Mouse (Mus musculus) ES-Bruce4 (cell line): ENCODE data around the gene Tmem54. TPM values are rescaled to one million over a fixed set of nuclear protein-coding genes. Genes with fewer than 3 reads are reported as not detected.
A peak's percentile ranks its signal among the peaks of the same experiment; 100 is the strongest.

Source experiments
- H3K27ac ChIP-seq: 2 replicates; pipeline ENCODE4 v1.5.1; 2012; ENCODE audit warnings: low read length, inconsistent platforms; ENCODE audit not compliant: insufficient read depth
- H3K27me3 ChIP-seq: 2 replicates; pipeline ENCODE4 v1.6.1; 2012; ENCODE audit warnings: mild to moderate bottlenecking, low read length, inconsistent platforms; ENCODE audit not compliant: control insufficient read depth, poor library complexity, insufficient read depth, severe bottlenecking
- H3K36me3 ChIP-seq: 2 replicates; pipeline ENCODE4 v1.6.1; 2012; ENCODE audit warnings: inconsistent platforms, mild to moderate bottlenecking, low read length, moderate library complexity; ENCODE audit not compliant: control insufficient read depth, poor library complexity, insufficient read depth, severe bottlenecking
- H3K4me1 ChIP-seq: one replicate; pipeline ENCODE4 v1.8.1; 2011; ENCODE audit warnings: low read length; ENCODE audit not compliant: control insufficient read depth, insufficient read depth
- H3K4me3 ChIP-seq: 2 replicates; pipeline ENCODE4 v1.5.1; 2011; ENCODE audit warnings: low read depth, mild to moderate bottlenecking, low read length
- H3K9ac ChIP-seq: 2 replicates; pipeline ENCODE4 v1.6.1; 2012; ENCODE audit warnings: low read depth, mild to moderate bottlenecking, inconsistent platforms; ENCODE audit not compliant: poor library complexity, severe bottlenecking
- H3K9me3 ChIP-seq: replicated peaks from 2 replicates; pipeline ENCODE4 v1.6.1; 2012; ENCODE audit warnings: mild to moderate bottlenecking, low read length, inconsistent platforms; ENCODE audit not compliant: control insufficient read depth, poor library complexity, insufficient read depth, severe bottlenecking
- CTCF ChIP-seq: IDR thresholded peaks from one replicate; pipeline ENCODE4 v1.8.1; 2011; ENCODE audit warnings: low read depth, low read length
- EP300 ChIP-seq: IDR thresholded peaks from 2 replicates; pipeline ENCODE4 v1.6.1; 2011; ENCODE audit warnings: low read depth, low read length; ENCODE audit not compliant: insufficient read depth
- POLR2A ChIP-seq: IDR thresholded peaks from one replicate; pipeline ENCODE4 v1.8.1; 2011; ENCODE audit warnings: low read length; ENCODE audit not compliant: insufficient read depth
- polyA plus RNA-seq: library from polyadenylated mRNA; stranded (reverse); fragments of >200 nt; gene quantifications from 2 replicates; pipeline ENCODE4 v1.2.4, GENCODE M21; 2011; ENCODE audit warnings: low read depth; ENCODE audit not compliant: missing spikeins, insufficient read depth, insufficient read length

The Tmem54 gene
- polyA plus RNA-seq, 1 experiment, result 6.9 TPM

DNA sequence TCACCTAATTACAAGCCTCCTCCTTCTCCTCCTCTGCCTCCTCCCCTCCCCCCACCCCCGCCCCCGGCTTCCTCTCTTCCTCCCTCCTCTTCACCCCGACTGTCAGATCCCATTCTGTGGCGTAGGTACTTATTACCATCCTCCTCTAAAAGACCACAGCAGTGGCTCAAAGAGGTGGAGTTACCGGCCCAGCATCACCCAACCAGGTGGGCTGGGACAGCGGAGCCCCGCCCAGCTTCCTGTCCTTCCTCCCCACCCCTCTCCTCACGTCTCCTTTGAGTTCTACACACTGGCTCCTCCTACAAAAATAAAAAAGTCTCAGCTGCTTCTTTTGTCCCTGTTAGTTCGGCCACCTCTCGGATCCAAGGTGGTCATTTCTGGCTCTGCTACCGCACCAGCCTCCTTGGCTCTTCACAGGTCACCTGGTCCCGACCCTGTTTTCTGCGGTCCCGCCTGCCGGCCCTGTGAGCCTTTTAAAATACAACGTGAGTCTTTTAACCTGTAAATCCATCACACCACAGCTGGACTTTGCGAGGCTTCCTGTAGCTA is 25.5 kb downstream of the Tmem54 start:
- H3K9ac ChIP-seq, result peak overlapping the region; percentile 72
- H3K4me1 ChIP-seq, result no peaks in the 10 kb centered on the region
- no peak overlapping the region for H3K27ac ChIP-seq
- TF ChIP-seq POLR2A, result no peak
- TF ChIP-seq EP300, result no peak
- no peak for TF ChIP-seq CTCF
- no peaks in the 10 kb centered on the region for H3K36me3 ChIP-seq
- no peaks in the 10 kb centered on the region for H3K9me3 ChIP-seq
- peak overlapping the region; percentile 84 for H3K4me3 ChIP-seq
- no peaks in the 10 kb centered on the region for H3K27me3 ChIP-seq

DNA sequence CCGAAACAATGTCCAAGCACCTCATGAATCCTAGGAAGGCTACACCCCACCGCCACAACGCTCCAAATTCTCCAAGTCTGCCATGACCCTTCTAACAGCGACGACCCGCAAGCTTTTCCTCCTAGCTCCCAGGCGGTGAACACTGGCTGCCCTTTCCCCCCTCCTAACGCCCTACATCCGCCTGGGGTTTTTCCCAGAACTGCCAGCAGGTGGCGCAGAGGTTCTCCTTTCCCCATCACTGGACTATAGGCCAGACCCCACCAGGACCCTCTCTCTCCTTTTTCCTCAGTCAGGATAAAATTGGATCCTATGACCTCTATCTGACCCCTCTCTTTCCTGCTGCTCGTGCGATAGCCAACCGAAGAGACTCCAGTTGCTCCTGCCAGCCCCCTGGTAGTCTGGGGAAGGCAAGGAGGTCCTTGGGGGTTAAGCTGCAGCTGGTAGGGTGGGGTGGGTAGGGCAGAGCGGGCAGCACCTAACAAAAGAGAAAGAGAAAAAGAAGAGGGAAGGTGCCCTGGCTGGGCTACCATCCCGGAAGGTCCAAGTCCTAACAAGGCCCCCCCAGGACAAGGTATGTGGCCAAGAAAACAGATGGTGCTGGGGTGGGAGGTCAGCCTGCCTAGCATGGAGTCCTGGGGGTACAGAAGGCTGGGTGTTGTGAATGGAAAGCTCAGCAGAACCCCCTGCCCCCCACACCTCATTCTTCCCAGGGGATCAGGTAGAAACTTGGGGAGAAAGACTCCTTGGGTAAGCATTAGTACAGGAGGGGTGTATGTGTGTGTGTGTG is 29.6 kb downstream of the Tmem54 start:
- H3K9me3 ChIP-seq, result no peaks in the 10 kb centered on the region
- H3K27me3 ChIP-seq, result peaks cover 3% of the 10 kb centered on the region; the same call in 1 of the 2 replicates
- no peaks in the 10 kb centered on the region for H3K4me1 ChIP-seq
- H3K9ac ChIP-seq, result no peak overlapping the region
- no peaks in the 10 kb centered on the region for H3K36me3 ChIP-seq
- no peak for TF ChIP-seq EP300
- no peak for TF ChIP-seq POLR2A
- peak; percentile 93 for TF ChIP-seq CTCF
- H3K4me3 ChIP-seq, result no peak overlapping the region
- H3K27ac ChIP-seq, result no peak overlapping the region

DNA sequence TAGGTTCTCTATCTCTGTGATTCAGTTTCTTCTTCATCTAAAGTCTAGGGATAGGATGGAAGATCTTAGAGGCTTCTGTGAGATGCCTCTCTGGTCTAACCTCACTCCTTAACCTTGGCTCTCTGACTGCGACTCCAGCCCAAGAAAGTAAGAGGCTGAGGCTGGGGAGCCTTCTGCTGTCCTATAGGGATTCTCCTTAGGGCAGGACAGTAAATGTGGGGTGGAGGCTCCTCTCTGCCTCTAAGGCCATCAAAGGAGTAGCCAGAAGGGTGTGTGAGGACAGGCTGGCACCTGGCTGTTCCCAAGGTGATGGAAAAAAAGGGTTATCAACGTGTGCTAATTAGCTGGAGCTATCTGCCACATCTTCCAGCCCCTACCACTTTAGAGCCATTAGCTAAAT is 30.3 kb downstream of the Tmem54 start:
- H3K9me3 ChIP-seq, result no peaks in the 10 kb centered on the region
- H3K27ac ChIP-seq, result no peak overlapping the region
- peaks cover 3% of the 10 kb centered on the region; the same call in 1 of the 2 replicates for H3K27me3 ChIP-seq
- no peaks in the 10 kb centered on the region for H3K36me3 ChIP-seq
- H3K9ac ChIP-seq, result no peak overlapping the region
- no peak overlapping the region for H3K4me3 ChIP-seq
- no peaks in the 10 kb centered on the region for H3K4me1 ChIP-seq
- TF ChIP-seq POLR2A (no peak), EP300 (no peak), CTCF (no peak)

DNA sequence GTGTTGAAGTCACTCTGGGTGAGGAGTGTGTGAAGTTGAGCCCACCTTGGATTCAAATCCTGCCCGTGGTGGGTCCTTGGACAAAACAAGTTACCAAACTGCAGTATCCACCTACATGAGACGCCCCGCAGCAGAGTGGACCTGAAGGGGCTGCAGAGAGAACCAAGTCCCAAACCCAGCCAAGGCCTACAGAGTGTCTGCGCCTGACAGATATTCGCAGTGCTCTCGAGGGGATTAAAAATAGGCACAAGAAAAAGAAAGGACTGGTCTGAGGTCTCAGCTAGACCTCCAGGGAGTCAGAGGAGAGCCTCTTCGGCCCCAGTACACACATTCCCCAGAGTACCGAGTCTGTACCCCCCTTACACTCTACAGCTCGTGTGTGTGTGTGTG is 30.8 kb downstream of the Tmem54 start:
- no peak overlapping the region for H3K27ac ChIP-seq
- H3K27me3 ChIP-seq, result peaks cover 3% of the 10 kb centered on the region; the same call in 1 of the 2 replicates
- TF ChIP-seq EP300 (no peak), POLR2A (no peak), CTCF (no peak)

DNA sequence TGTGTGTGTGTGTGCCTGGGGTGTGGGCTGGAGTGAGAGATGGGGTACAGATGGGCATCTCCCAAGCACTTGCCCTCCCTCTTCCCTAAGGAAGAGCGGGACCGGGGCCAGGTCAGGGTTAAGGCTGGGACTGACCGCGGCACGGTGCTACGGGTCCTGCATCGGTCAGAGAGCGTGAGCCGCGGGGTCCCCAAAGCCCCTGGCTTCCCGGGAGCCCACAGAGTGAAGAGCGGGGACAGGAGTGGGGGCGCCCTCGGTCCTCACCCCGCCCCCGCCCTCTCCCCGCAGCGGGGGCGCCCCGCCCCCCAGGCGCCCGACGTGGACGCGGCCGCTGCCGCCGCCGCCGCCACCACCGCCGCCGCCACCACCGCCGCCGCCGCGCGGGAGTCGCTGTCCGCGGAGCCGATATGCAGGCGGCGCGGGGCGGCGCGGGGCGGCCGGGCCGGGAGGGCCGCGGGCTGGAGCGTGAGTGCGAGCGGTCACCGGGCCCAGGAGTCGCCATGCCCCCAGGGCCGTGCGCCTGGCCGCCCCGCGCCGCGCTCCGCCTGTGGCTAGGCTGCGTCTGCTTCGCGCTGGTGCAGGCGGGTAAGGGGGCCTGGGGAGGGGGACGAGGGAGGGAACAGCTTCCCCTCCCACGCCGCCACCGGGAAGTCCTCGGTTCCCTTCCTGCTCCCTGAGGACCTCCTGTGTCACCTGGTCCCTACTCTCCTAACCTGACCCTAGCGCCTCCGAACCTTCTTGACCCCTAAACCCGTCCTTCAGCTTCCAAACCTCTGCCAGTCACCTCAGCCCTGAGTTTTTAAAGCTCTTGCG is 31.4 kb downstream of the Tmem54 start, which contains the start of gene Fndc5:
Gene Fndc5 (plus strand): TSS at position 421 of the 813 bp plus-strand sequence.
- Histone ChIP-seq H3K9ac (peak within 1 kb of the TSS; percentile 49), H3K4me1 (no peaks in the 10 kb centered on the region), H3K36me3 (no peaks in the 10 kb centered on the region), H3K27ac (no peak within 1 kb of the TSS), H3K27me3 (peaks cover 3% of the 10 kb centered on the region; the same call in 1 of the 2 replicates), H3K4me3 (peak within 1 kb of the TSS; percentile 67), H3K9me3 (no peaks in the 10 kb centered on the region)
- TF ChIP-seq POLR2A (no peak), CTCF (no peak), EP300 (no peak)

More for the DNA sequence above, 30.8 kb downstream of the Tmem54 start:
- Histone ChIP-seq H3K36me3 (no peaks in the 10 kb centered on the region), H3K9me3 (no peaks in the 10 kb centered on the region), H3K4me3 (peak overlapping the region; percentile 67), H3K9ac (peak overlapping the region; percentile 49), H3K4me1 (no peaks in the 10 kb centered on the region)
